Mouse (Mus musculus) lung, adult 2 months (tissue): ENCODE measurements around the gene Ryr2.

Source experiments
- CTCF ChIP-seq: fragments of 200-500 bp; IDR thresholded peaks from 2 replicates; pipeline ENCODE4 v1.5.1; 2011; ENCODE audit warnings: mild to moderate bottlenecking, low read length, control low read depth; ENCODE audit not compliant: insufficient read depth
- POLR2A ChIP-seq: fragments of 200-500 bp; IDR thresholded peaks from 2 replicates; pipeline ENCODE4 v1.6.1; 2011; ENCODE audit warnings: low read depth, mild to moderate bottlenecking, control low read depth, low read length, borderline replicate concordance; ENCODE audit errors: extremely low read depth

- TF ChIP-seq POLR2A (no peak), CTCF (no peak)
These were observed 269.6 kb downstream of the Ryr2 start for GRCm38 (mm10) chr13:11837152-11837551.
